Mouse (Mus musculus) spleen, adult 2 months (tissue): ENCODE measurements around the gene Mrpl48.

ENCODE experiments used
- CTCF ChIP-seq: fragments of 200-500 bp; IDR thresholded peaks from 2 replicates; pipeline ENCODE4 v1.5.1; 2011; ENCODE audit warnings: mild to moderate bottlenecking, inconsistent platforms; ENCODE audit not compliant: insufficient read depth, insufficient read length, insufficient replicate concordance; ENCODE audit errors: extremely low read depth
- POLR2A ChIP-seq: fragments of 200-500 bp; IDR thresholded peaks from 2 replicates; pipeline ENCODE4 v1.6.1; 2011; ENCODE audit warnings: low read depth, low read length, inconsistent platforms

DNA sequence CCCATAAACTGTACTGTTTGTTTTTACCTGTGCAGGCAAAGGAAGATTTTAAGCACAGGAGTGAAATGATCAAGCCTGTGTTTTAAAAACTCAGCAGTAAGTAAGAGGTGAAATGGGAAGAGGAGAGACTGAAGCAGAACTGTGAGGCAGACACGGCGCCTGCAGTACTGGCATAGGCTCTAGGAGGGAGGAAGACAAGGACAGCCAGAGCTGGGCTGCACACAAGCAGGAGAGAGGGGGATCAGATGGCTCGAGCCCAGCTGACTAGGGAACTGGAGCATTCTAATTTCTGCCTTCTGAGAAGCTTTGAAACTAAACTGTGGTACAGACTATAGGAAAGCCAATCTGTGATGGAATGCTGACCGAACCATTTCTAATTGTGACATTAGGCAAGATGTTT lies 35.4 kb downstream of the Mrpl48 start:
- TF ChIP-seq CTCF (no peak), POLR2A (no peak)
